Mouse (Mus musculus) stomach, embryonic 14.5 days (tissue): Measurements from ENCODE around the gene Tbata. TPM values are rescaled to one million over a fixed set of nuclear protein-coding genes. Genes with fewer than 3 reads are reported as not detected.

ENCODE experiments used
- ATAC-seq: fragments of 200-750 bp; cut with Nextera tagmentation; 2 replicates; pipeline ENCODE4 v1.8.0; 2017; ENCODE audit warnings: low read depth, moderate TSS enrichment; ENCODE audit not compliant: insufficient number of reproducible peaks, insufficient read depth, low FRiP score
- H3K27ac ChIP-seq: fragments of 300-500 bp; sonication (generic); 2 replicates; pipeline ENCODE4 v1.5.1; 2014; ENCODE audit warnings: mild to moderate bottlenecking, low read length, moderate library complexity, mixed read lengths
- H3K27me3 ChIP-seq: fragments of 300-500 bp; sonication (generic); 2 replicates; pipeline ENCODE4 v1.6.1; 2014; ENCODE audit warnings: low read length, control low read depth, mixed read lengths; ENCODE audit not compliant: control insufficient read depth, insufficient read depth
- H3K36me3 ChIP-seq: fragments of 300-500 bp; sonication (generic); 2 replicates; pipeline ENCODE4 v1.6.1; 2014; ENCODE audit warnings: mild to moderate bottlenecking, control low read depth, low read length, moderate library complexity, mixed read lengths; ENCODE audit not compliant: control insufficient read depth, insufficient read depth
- H3K4me1 ChIP-seq: fragments of 300-500 bp; sonication (generic); 2 replicates; pipeline ENCODE4 v1.6.1; 2014; ENCODE audit warnings: low read length, control low read depth, mixed read lengths; ENCODE audit not compliant: control insufficient read depth, insufficient read depth
- H3K4me2 ChIP-seq: fragments of 300-500 bp; sonication (generic); replicated peaks from 2 replicates; pipeline ENCODE4 v1.6.1; 2014; ENCODE audit warnings: low read depth, low read length, control low read depth
- H3K4me3 ChIP-seq: fragments of 300-500 bp; sonication (generic); 2 replicates; pipeline ENCODE4 v1.5.1; 2014; ENCODE audit warnings: low read depth, low read length, control low read depth
- H3K9ac ChIP-seq: fragments of 300-500 bp; sonication (generic); replicated peaks from 2 replicates; pipeline ENCODE4 v1.6.1; 2014; ENCODE audit warnings: low read depth, mild to moderate bottlenecking, control low read depth, low read length, moderate library complexity, mixed read lengths
- H3K9me3 ChIP-seq: fragments of 300-500 bp; sonication (generic); 2 replicates; pipeline ENCODE4 v1.6.1; 2016; ENCODE audit warnings: low read depth, low read length, control low read depth; ENCODE audit not compliant: control insufficient read depth
- WGBS: fragments of 180-500 bp; shearing (Covaris S2); extraction: QIAGEN DNeasy Blood & Tissue Kit; methylation state at CpG from one replicate; pipeline ENCODE4 v1.1.7; 2014; 5-methylcytosine and 5-hydroxymethylcytosine counted together
- polyA plus RNA-seq: library from polyadenylated mRNA; unstranded; fragments of >200 nt; fragmentation: Nextera tagmentation; extraction: Ambion mirVana; gene quantifications from 2 replicates; pipeline ENCODE4 v1.2.1, GENCODE M21; 2014

Gene Tbata
- polyA plus RNA-seq, 1 experiment from 2014 or later, result not detected

DNA sequence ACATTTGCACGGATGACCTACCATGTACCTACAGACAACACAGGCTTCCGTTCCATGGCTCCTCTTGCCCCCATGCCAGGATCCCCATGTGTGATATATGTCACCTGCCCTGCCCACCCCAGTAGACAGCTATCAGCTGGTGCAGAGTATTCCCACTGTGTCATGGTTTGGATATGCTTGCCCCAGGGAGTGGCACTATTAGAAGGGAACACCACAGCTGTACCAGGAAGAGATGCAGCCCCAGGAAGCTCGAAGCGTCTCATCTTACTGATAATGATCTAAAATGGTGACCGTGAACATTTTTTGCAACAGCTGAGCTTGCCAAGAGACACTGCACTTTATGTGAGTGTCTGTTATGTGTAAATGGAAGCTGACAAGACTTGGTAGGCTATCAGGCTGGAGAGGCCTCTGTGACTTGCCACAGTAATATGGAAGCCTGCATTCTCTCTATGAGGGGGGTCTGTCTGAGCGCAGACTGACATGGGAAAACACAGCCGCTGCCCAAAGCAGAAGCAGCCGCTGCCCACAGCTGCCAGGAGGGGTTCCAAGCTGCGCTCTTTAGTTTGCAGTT, 36.4 kb downstream of the Tbata start:
- Histone ChIP-seq H3K4me1 (no peaks in the 10 kb centered on the region), H3K36me3 (no peaks in the 10 kb centered on the region), H3K9me3 (no peaks in the 10 kb centered on the region), H3K27ac (no peak overlapping the region), H3K4me2 (no peak overlapping the region), H3K9ac (no peak overlapping the region), H3K4me3 (no peak overlapping the region), H3K27me3 (no peaks in the 10 kb centered on the region)
- ATAC-seq, result no peak
- 78% methylated on average over 9 of the region's 9 CpGs for WGBS

DNA sequence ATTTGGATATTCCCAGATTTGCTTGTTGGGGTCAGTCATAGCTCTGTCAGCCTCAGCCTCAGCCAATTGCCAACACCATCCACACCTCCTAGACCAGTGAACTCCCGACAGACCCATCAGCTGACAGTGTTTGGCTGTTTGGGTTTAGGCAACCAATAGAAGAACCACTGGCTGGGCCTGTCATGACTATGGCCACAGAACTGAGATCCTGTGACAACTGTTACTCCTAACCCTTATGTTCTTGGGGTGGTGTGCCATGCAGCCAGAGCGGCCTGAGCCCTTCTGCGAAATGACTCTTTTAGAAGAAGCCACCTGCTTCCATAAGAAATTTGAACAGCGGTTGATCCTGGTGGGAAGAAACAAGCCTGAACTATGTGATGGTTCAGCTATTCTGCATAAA, 39.4 kb downstream of the Tbata start:
- Histone ChIP-seq H3K27ac (no peak overlapping the region), H3K9me3 (no peaks in the 10 kb centered on the region; the same call in 1 of the 2 replicates), H3K9ac (no peak overlapping the region), H3K4me2 (no peak overlapping the region), H3K27me3 (no peaks in the 10 kb centered on the region), H3K4me3 (no peak overlapping the region), H3K36me3 (no peaks in the 10 kb centered on the region), H3K4me1 (no peaks in the 10 kb centered on the region)
- ATAC-seq, result no peak
- WGBS, result 85% methylated on average over 4 of the region's 4 CpGs

DNA sequence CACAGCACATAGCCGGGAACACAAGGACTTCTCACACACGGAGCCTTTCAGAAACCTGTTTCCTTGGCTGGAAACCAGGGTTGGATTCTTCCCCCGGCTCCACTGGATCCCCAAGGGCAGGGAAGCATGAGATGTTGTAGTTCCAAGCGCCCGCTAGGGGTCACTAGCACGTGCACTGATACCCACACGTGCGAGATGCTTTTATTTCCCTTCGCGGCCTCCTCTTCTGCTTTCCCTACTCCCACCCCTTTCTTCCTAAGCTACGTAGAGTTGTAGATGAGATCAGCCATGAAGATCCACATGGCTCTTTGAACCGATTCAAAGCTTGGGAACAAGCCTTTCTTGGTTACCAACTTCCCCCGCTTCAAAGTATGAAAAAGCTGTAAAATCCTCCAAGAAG, 40.0 kb downstream of the Tbata start:
- H3K4me1 ChIP-seq, result no peaks in the 10 kb centered on the region
- H3K9ac ChIP-seq, result no peak overlapping the region
- H3K4me2 ChIP-seq, result no peak overlapping the region
- WGBS, result 9% methylated on average over 13 of the region's 13 CpGs
- H3K4me3 ChIP-seq, result no peak overlapping the region
- H3K27ac ChIP-seq, result no peak overlapping the region
- ATAC-seq, result no peak
- H3K36me3 ChIP-seq, result no peaks in the 10 kb centered on the region
- no peaks in the 10 kb centered on the region for H3K27me3 ChIP-seq
- H3K9me3 ChIP-seq, result no peaks in the 10 kb centered on the region; the same call in 1 of the 2 replicates

DNA sequence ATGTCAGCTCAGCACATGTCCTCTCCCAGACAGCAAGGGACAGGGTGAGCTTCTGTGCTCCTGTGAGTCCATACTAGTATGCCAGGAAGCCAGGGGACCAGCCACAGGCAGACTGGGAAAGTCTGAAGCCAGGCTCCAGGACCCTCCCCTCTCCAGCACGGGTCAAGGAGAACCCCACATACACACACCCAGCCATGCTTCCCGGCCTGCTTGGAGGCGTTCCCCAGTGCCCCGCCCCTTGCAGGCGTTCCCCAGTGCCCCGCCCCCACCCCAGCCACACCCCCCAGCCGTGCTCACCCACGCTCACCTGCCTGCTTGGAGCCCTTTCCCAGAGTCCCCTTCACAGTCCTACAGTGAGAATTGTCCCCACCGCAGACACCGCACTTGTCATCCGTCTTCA, 41.1 kb downstream of the Tbata start:
- no peaks in the 10 kb centered on the region; the same call in 1 of the 2 replicates for H3K9me3 ChIP-seq
- H3K4me2 ChIP-seq, result no peak overlapping the region
- WGBS, result 8% methylated on average over 10 of the region's 11 CpGs
- no peak overlapping the region for H3K4me3 ChIP-seq
- H3K4me1 ChIP-seq, result no peaks in the 10 kb centered on the region
- ATAC-seq, result peak; percentile 55; the same call in 1 of the 2 replicates
- H3K36me3 ChIP-seq, result no peaks in the 10 kb centered on the region
- no peak overlapping the region for H3K27ac ChIP-seq
- no peaks in the 10 kb centered on the region for H3K27me3 ChIP-seq
- H3K9ac ChIP-seq, result no peak overlapping the region

DNA sequence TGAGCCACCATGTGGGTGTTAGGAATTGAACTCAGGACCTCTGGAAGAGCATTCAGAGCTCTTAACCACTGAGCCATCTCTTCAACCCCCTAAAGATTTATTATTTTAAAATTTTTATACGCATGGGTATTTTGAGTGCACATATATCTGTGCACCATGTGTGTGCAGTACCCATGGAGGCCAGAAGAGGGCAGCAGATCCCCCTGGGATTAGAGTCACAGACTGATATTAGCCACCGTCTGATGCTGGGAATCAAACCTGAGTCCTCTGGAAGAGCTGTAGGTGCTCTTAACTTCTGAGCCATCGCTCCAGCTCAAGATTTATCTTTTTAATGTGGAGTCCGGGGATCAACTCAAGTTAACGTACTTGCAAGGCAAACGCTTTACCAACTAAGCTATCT, 43.9 kb downstream of the Tbata start:
- H3K4me3 ChIP-seq, result no peak overlapping the region
- H3K9ac ChIP-seq, result no peak overlapping the region
- no peak overlapping the region for H3K4me2 ChIP-seq
- no peak for ATAC-seq
- H3K9me3 ChIP-seq, result no peaks in the 10 kb centered on the region; the same call in 1 of the 2 replicates
- no peaks in the 10 kb centered on the region for H3K36me3 ChIP-seq
- H3K27ac ChIP-seq, result no peak overlapping the region
- H3K27me3 ChIP-seq, result no peaks in the 10 kb centered on the region
- whole genome bisulfite sequencing, result 95% methylated on average over 6 of the region's 6 CpGs
- H3K4me1 ChIP-seq, result no peaks in the 10 kb centered on the region

DNA sequence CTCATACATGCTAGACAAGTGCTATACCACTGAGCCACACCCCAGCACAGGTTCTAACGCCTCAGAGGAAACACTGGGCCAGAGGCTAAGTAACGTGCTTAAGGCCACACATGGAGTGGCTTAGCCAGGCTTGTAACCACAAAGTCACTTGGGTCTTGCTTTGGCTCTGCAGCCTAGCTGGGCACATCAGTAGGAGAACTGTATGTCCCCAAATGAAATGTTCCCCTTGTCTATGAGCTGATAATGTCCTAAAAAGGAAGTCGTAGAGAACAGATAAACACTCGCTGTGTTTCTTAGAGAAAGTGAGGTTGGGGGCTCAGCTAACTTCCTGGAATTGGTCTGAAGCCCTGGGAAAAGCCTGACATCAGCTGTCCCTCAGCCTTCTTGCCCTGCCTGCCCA, 44.4 kb downstream of the Tbata start:
- H3K4me1 ChIP-seq, result no peaks in the 10 kb centered on the region
- H3K27me3 ChIP-seq, result no peaks in the 10 kb centered on the region
- no peak overlapping the region for H3K4me3 ChIP-seq
- no peak for ATAC-seq
- no peaks in the 10 kb centered on the region for H3K36me3 ChIP-seq
- H3K4me2 ChIP-seq, result no peak overlapping the region
- H3K9me3 ChIP-seq, result no peaks in the 10 kb centered on the region; the same call in 1 of the 2 replicates
- H3K27ac ChIP-seq, result no peak overlapping the region
- H3K9ac ChIP-seq, result no peak overlapping the region
- WGBS, result 65% methylated on average over 4 of the region's 4 CpGs

DNA sequence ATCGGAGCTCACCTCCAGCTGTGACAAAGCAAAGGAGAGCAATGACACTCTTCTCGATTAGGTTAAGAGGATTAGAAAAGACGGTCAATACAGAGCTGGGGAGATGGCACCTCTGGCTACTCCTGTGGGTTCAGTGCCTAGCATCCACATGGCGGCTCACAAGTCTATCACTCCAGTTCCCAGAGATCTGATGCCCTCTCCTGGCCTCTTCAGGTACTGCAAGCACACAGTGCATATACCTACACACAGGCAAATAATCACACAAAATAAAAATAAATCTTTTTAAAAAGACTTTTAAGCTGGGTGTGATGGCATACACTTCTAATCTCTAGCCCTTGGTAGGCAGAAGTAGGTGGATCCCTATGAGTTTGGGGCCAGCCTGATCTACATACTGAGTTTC, 47.6 kb downstream of the Tbata start:
- no peak overlapping the region for H3K4me2 ChIP-seq
- H3K36me3 ChIP-seq, result no peaks in the 10 kb centered on the region
- WGBS, result 94% methylated on average over 4 of the region's 4 CpGs
- H3K4me3 ChIP-seq, result no peak overlapping the region
- H3K9ac ChIP-seq, result no peak overlapping the region
- no peak for ATAC-seq
- no peaks in the 10 kb centered on the region for H3K27me3 ChIP-seq
- no peaks in the 10 kb centered on the region; the same call in 1 of the 2 replicates for H3K9me3 ChIP-seq
- H3K27ac ChIP-seq, result no peak overlapping the region
- no peaks in the 10 kb centered on the region for H3K4me1 ChIP-seq

DNA sequence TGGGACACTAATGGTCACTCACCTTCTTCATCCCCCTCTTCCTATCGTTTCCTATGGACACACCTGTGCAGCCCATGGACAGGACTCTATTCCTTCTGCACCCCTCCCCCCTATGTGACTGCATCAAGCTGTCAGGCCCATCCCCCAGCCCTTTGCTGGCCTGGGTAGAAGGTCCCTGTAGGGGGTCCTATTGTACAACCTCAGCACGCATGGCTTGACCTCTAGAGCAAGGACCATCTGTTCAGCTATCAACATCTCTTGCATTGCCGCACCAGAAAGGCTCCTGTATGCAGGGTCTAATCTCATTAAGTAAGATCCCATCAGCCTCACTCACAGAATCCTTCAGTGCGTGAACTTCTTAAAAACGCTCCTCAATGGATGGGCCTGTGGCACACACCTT, 53.9 kb downstream of the Tbata start:
- H3K36me3 ChIP-seq, result no peaks in the 10 kb centered on the region
- ATAC-seq, result no peak
- no peak overlapping the region for H3K9ac ChIP-seq
- H3K9me3 ChIP-seq, result no peaks in the 10 kb centered on the region
- H3K27me3 ChIP-seq, result no peaks in the 10 kb centered on the region
- 86% methylated on average over 5 of the region's 5 CpGs for WGBS
- no peak overlapping the region for H3K27ac ChIP-seq
- H3K4me1 ChIP-seq, result 0 out of 2 replicates have a peak, but pooled peaks cover 3% of the 10 kb centered on the region
- no peak overlapping the region for H3K4me3 ChIP-seq
- H3K4me2 ChIP-seq, result no peak overlapping the region

DNA sequence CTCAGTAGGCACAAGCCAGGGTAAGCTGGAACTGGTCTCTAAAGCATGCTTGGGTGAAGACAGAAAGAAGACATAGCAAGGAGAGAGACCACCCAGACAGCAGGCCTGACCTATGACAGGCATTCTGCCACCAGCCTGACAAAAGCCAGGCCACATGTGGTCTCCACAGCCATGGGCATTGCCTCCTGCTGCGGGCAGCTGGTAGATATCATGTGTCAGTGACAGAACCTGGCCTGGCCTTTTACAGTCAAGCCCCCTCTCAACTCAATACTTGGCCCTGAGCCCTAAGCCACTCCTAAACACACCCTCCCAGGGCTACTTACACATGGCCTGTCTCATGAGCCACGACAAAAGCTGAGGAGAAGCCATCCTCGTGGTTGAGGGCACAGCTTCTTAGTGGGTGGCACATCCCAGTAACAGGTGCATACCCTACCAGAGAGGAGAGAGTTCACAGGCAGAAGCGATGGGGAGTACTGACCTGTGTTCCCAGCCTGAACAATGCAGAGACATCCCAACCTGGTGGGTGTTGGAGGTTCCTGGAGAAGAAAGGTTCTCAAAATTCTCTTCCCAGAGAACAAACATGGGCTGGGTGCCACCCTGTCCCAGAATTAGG, 55.1 kb downstream of the Tbata start:
- Histone ChIP-seq H3K4me2 (no peak overlapping the region), H3K36me3 (no peaks in the 10 kb centered on the region), H3K9ac (no peak overlapping the region), H3K4me1 (0 out of 2 replicates have a peak, but pooled peaks cover 3% of the 10 kb centered on the region), H3K4me3 (no peak overlapping the region), H3K27me3 (no peaks in the 10 kb centered on the region), H3K27ac (no peak overlapping the region), H3K9me3 (no peaks in the 10 kb centered on the region)
- peak; percentile 38; the same call in 1 of the 2 replicates for ATAC-seq
- 43% methylated on average over 4 of the region's 4 CpGs for WGBS
